Mouse (Mus musculus) heart, embryonic 15.5 days (tissue): ENCODE measurements around the gene Gpr85. TPM values are rescaled to one million over a fixed set of nuclear protein-coding genes. Genes with fewer than 3 reads are reported as not detected.

Source experiments
- ATAC-seq: fragments of 200-750 bp; cut with Nextera tagmentation; replicated peaks from 2 replicates; pipeline ENCODE4 v1.8.0; 2017; ENCODE audit warnings: low read depth, moderate TSS enrichment; ENCODE audit not compliant: insufficient number of reproducible peaks, insufficient read depth, low FRiP score
- H3K27ac ChIP-seq: fragments of 300-500 bp; sonication (generic); 2 replicates; pipeline ENCODE4 v1.5.1; 2015; ENCODE audit warnings: mild to moderate bottlenecking, inconsistent platforms
- H3K27me3 ChIP-seq: fragments of 300-500 bp; sonication (generic); 2 replicates; pipeline ENCODE4 v1.6.1; 2015; ENCODE audit warnings: inconsistent platforms
- H3K36me3 ChIP-seq: fragments of 300-500 bp; sonication (generic); 2 replicates; pipeline ENCODE4 v1.6.1; 2015; ENCODE audit warnings: mild to moderate bottlenecking, inconsistent platforms
- H3K4me1 ChIP-seq: fragments of 300-500 bp; sonication (generic); replicated peaks from 2 replicates; pipeline ENCODE4 v1.6.1; 2015; ENCODE audit warnings: inconsistent platforms
- H3K4me2 ChIP-seq: fragments of 300-500 bp; sonication (generic); 2 replicates; pipeline ENCODE4 v1.6.1; 2015; ENCODE audit warnings: inconsistent platforms, mild to moderate bottlenecking, moderate library complexity
- H3K4me3 ChIP-seq: fragments of 300-500 bp; sonication (generic); 2 replicates; pipeline ENCODE4 v1.5.1; 2015; ENCODE audit warnings: mild to moderate bottlenecking, inconsistent platforms
- H3K9ac ChIP-seq: fragments of 300-500 bp; sonication (generic); 2 replicates; pipeline ENCODE4 v1.6.1; 2015; ENCODE audit warnings: mild to moderate bottlenecking, inconsistent platforms
- H3K9me3 ChIP-seq: fragments of 300-500 bp; sonication (generic); replicated peaks from 2 replicates; pipeline ENCODE4 v1.6.1; 2016; ENCODE audit warnings: inconsistent platforms
- WGBS: fragments of 180-500 bp; shearing (Covaris S2); methylation state at CpG from one replicate; pipeline ENCODE4 v1.1.7; 2015; ENCODE audit warnings: mixed read lengths; 5-methylcytosine and 5-hydroxymethylcytosine counted together
- polyA plus RNA-seq: library from polyadenylated mRNA; unstranded; fragments of >200 nt; fragmentation: Nextera tagmentation; extraction: Ambion mirVana; gene quantifications from 2 replicates; pipeline ENCODE4 v1.2.1, GENCODE M21; 2015

Gene Gpr85
- polyA plus RNA-seq: 3.1 and 3.9 TPM in 2 replicates

DNA sequence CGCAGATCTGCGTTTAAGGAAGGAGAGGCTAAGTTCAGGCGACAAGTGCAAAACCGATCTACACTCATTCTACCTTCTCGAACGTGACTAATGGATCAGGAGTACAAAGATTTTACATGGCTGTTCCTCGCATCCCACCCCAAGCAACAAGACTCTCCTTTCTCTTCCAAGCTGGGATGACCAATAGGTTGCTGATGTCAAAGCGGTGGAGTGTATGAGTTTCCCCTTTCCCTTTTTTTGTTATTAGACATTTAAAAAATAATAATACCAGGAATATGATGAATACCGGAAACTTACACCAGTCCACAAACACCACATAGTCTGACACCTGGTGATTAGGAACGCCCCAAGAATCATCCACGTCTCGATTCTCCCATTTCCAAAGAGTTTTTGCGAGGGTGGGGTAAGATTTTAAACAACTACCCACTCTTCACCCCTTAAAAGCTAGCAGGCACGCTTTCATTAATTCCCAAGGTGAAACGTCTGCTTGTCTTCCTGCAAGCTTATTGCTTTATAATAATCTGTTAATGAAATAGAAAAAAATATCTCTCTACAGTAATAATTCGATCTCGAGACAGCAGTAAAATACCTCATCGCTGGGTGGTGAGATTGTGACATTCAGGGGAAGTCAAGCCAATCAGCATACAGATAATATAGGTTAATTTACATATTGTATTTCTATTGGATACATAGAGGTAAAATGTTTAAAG, at the start of gene Gpr85:
Gene Gpr85 (minus strand): TSS at position 598 of the 710 bp plus-strand sequence.
- WGBS: 41% methylated on average over 18 of the region's 18 CpGs
- no peak for ATAC-seq
- Histone ChIP-seq H3K4me2 (peak within 1 kb of the TSS; percentile 97), H3K27me3 (no peaks in the 10 kb centered on the region), H3K27ac (peak within 1 kb of the TSS; percentile 87), H3K9me3 (no peaks in the 10 kb centered on the region), H3K36me3 (no peaks in the 10 kb centered on the region), H3K4me1 (peaks cover 3% of the 10 kb centered on the region; the same call in 1 of the 2 replicates), H3K9ac (peak within 1 kb of the TSS; percentile 75), H3K4me3 (peak within 1 kb of the TSS; percentile 80)

DNA sequence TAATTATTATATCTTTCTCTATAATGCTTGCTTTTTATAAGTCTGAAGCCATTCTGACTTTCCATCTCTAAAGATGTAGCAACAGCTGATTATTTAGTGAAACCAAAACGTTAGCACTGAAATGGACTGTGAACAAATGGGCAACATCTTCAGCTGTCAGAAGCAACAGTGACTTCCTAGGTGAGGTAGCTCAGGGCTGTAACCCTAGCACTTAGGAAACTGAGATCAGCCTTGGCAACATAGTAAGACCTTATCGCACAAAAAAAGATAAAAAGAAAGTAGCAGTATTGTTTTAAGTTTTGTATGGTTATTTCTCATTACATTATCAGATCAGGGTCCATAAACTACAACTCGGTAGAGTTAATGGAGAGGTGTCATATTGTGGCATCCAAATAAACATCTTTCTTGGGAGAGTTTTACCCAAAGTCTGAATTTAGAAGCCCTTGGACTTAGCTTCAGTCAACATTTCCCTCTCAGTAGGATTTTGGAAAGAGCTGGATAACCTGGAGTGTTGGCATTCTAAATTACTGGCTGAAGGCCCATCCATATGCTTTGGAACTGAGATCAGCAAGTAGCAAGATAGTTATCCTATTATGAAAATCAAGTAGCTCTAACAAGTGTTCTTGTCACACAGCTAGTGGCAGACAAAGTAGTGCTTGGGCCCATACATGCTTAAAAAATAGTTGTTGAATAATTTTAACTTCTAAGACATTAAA, 45.3 kb upstream of the Gpr85 start:
- Histone ChIP-seq H3K4me3 (no peak overlapping the region), H3K27ac (no peak overlapping the region), H3K36me3 (no peaks in the 10 kb centered on the region), H3K9me3 (no peaks in the 10 kb centered on the region), H3K9ac (no peak overlapping the region), H3K4me1 (no peaks in the 10 kb centered on the region), H3K4me2 (no peak overlapping the region), H3K27me3 (no peaks in the 10 kb centered on the region)
- 77% methylated on average over 3 of the region's 3 CpGs for WGBS
- no peak for ATAC-seq

DNA sequence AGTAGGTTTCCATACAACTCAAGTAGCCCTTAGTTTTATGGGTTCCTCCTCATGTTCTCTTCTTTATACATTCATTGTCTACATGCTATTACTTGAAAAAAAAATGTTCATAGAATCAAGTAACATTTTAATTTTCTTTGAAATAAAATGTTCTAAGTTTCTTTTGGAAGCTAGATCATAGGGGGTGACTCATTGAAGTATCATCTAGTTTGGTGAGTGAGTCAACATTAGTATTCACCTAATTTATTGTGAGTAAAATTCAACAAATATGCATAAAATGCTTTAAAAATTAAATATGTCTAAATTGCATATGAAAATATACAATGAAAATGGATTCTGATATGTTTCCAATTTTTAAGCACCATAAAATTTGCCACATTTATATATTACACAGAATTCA, 43.2 kb upstream of the Gpr85 start:
- Histone ChIP-seq H3K9me3 (no peaks in the 10 kb centered on the region), H3K27ac (no peak overlapping the region), H3K4me1 (no peaks in the 10 kb centered on the region), H3K4me3 (no peak overlapping the region), H3K4me2 (no peak overlapping the region), H3K36me3 (no peaks in the 10 kb centered on the region), H3K9ac (no peak overlapping the region), H3K27me3 (no peaks in the 10 kb centered on the region)
- ATAC-seq: no peak

DNA sequence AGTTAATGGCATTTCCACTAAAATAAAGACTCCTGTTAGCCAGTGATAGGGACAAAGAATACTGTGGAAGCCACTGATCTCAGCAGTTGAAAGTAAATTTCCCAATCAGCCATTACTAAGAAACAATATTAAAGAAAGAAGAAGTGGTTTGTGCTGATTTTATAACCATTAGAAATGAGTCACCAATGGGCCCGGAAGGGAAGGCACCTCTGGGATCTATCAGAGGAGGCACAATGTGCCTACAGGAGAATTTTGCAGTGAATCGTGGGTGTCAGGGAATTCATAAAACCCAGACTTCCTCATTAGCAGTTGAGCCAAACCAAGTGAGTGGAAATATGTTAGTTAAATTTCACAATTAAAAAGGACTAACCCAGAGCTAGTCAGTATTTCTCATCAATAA, 34.2 kb upstream of the Gpr85 start:
- Histone ChIP-seq H3K4me3 (no peak overlapping the region), H3K9ac (no peak overlapping the region), H3K4me1 (peaks cover 10% of the 10 kb centered on the region), H3K36me3 (no peaks in the 10 kb centered on the region), H3K4me2 (no peak overlapping the region), H3K27me3 (no peaks in the 10 kb centered on the region), H3K9me3 (no peaks in the 10 kb centered on the region), H3K27ac (no peak overlapping the region)
- 90% methylated on average over 2 of the region's 2 CpGs for WGBS
- no peak for ATAC-seq

DNA sequence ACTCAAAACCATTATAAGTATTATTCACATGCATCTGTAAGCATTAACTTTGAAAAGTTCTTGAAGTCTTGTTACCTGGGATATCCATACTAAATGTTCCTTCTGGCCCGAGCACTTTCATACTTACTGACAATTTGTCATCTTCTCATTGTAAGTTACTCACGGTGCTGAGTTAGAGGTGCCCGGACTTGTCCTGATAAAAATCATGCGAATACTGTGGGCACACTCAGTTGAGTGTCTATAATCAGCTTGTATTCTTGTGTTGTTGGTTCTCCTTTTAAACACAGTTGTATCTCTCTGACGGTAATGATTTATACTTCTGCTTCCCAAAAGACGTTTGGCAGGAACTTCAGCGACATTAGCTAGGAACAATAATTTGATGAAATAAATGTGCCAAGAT, 32.3 kb upstream of the Gpr85 start:
- H3K9ac ChIP-seq: peak overlapping the region; percentile 76; the same call in 1 of the 2 replicates
- peak overlapping the region; percentile 75 for H3K4me3 ChIP-seq
- H3K27ac ChIP-seq: no peak overlapping the region
- no peaks in the 10 kb centered on the region; the same call in 1 of the 2 replicates for H3K36me3 ChIP-seq
- no peaks in the 10 kb centered on the region for H3K9me3 ChIP-seq
- H3K4me2 ChIP-seq: peak overlapping the region; percentile 58
- 49% methylated on average over 7 of the region's 7 CpGs for WGBS
- no peaks in the 10 kb centered on the region for H3K27me3 ChIP-seq
- H3K4me1 ChIP-seq: peaks cover 10% of the 10 kb centered on the region
- no peak for ATAC-seq

DNA sequence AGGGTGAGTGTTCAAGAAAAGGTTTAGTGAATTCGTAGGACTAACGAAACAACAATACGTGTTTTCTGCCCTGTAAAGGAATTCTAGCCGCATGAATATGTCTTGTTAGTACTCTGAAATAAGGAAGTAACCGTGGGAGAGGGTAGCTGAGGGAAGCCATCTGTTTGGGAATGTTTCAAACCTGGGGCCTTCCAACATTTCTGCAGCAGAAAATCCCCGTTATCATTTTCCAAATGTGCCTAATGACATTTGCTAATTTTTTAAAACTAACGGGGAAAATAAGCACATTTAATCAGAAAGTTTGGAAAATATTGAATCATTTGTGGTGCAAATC, 31.9 kb upstream of the Gpr85 start:
- Histone ChIP-seq H3K36me3 (no peaks in the 10 kb centered on the region; the same call in 1 of the 2 replicates), H3K4me3 (peak overlapping the region; percentile 75), H3K9ac (peak overlapping the region; percentile 76), H3K27me3 (no peaks in the 10 kb centered on the region), H3K9me3 (no peaks in the 10 kb centered on the region), H3K4me2 (peak overlapping the region; percentile 58), H3K27ac (peak overlapping the region; percentile 90), H3K4me1 (peaks cover 10% of the 10 kb centered on the region)
- under 1% methylated on average over 7 of the region's 7 CpGs for WGBS
- ATAC-seq: peak; percentile 68

DNA sequence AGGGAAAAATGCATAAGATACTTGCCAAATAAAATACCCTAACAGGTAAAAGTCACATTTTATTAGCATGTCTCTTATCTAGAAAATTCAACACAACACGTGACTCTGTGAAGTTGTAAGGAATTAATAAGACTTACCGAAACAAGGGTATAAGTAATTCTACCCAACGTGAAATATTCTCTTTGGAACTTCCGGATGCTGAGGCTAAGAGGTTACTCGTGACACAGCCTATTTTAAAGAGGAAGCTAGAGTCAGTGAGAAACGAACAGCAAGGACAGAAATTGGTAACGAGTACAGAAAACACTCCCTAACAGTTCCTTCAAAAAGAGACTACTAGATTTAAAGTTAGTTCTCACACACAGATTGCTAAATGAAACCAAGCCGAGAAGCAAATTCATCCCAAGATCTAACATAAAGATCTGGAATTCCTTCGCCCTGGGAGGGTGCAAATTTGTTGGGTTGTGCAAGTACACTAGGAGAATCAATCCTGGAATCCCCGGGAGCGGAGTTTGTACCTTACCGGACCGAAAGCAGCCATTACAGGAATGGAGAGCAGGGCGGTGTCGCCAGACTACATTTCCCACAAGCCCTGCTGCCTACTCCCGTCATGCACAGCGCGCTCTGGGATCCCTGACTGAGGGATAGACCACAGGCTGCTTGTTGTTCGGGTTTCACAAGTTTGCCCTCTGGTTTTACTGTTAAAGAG, 31.3 kb upstream of the Gpr85 start, which contains the start of gene 2610001J05Rik:
Gene 2610001J05Rik (minus strand): TSS at position 600 of the 706 bp plus-strand sequence.
- Histone ChIP-seq H3K27ac (peak within 1 kb of the TSS; percentile 90), H3K9me3 (no peaks in the 10 kb centered on the region), H3K9ac (peak within 1 kb of the TSS; percentile 76), H3K4me2 (peak within 1 kb of the TSS; percentile 58), H3K27me3 (no peaks in the 10 kb centered on the region), H3K4me1 (peaks cover 10% of the 10 kb centered on the region), H3K4me3 (peak within 1 kb of the TSS; percentile 75), H3K36me3 (no peaks in the 10 kb centered on the region; the same call in 1 of the 2 replicates)
- under 1% methylated on average over 19 of the region's 19 CpGs for WGBS
- peak; percentile 100 for ATAC-seq

DNA sequence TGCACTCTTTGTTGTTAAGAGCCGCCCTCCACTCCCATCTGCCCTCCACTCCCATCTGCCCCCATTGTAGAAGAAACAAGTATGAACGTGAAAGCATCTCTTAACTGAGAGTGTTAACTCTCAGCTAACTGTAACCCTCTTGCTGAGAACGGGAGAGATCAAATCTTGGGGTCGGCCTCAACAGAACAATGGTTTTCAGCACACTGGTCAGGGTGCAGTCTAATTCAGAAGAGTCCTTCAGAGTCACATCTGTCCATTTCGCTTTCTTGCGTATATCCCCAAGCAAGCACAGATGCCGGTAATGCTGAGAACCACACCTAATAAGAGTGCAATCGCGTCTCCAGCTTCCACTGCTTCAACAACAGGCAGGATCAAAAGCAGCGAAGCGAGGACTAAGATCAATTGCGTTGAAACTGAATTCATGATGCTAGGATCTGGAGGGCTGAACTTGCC, 30.6 kb upstream of the Gpr85 start:
- 45% methylated on average over 12 of the region's 12 CpGs for WGBS
- peak overlapping the region; percentile 58 for H3K4me2 ChIP-seq
- H3K27me3 ChIP-seq: no peaks in the 10 kb centered on the region
- H3K4me3 ChIP-seq: peak overlapping the region; percentile 33
- H3K9me3 ChIP-seq: no peaks in the 10 kb centered on the region
- peak overlapping the region; percentile 11; the same call in 1 of the 2 replicates for H3K9ac ChIP-seq
- no peak for ATAC-seq
- peaks cover 10% of the 10 kb centered on the region for H3K4me1 ChIP-seq
- 0 out of 2 replicates have a peak overlapping the region, but pooled peaks have one; percentile 0 for H3K27ac ChIP-seq
- H3K36me3 ChIP-seq: no peaks in the 10 kb centered on the region; the same call in 1 of the 2 replicates

DNA sequence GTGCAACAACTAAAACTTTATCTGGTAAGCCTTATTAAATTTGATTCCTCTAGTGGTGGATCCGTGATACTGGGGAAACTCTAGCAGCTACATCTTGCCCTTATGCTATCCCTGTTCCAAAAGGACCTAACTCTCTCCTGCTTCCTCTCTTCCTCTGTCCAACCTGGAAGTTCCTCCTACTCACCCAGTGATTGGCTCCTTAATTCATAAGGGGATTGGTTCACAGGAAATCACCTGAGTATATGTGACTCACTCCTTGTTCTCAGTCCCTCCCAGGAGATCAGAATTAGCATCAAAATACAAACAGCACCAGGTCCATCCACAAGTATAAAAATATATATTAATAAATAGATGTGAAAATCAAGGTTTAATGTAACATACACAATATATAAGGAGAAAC, 20.9 kb upstream of the Gpr85 start:
- H3K36me3 ChIP-seq: no peaks in the 10 kb centered on the region
- ATAC-seq: no peak
- H3K9me3 ChIP-seq: no peaks in the 10 kb centered on the region
- no peak overlapping the region for H3K27ac ChIP-seq
- peaks cover 6% of the 10 kb centered on the region; the same call in 1 of the 2 replicates for H3K4me1 ChIP-seq
- H3K4me3 ChIP-seq: no peak overlapping the region
- no peak overlapping the region for H3K4me2 ChIP-seq
- H3K27me3 ChIP-seq: no peaks in the 10 kb centered on the region
- WGBS: 50% methylated on average over 1 of the region's 1 CpGs
- H3K9ac ChIP-seq: no peak overlapping the region

DNA sequence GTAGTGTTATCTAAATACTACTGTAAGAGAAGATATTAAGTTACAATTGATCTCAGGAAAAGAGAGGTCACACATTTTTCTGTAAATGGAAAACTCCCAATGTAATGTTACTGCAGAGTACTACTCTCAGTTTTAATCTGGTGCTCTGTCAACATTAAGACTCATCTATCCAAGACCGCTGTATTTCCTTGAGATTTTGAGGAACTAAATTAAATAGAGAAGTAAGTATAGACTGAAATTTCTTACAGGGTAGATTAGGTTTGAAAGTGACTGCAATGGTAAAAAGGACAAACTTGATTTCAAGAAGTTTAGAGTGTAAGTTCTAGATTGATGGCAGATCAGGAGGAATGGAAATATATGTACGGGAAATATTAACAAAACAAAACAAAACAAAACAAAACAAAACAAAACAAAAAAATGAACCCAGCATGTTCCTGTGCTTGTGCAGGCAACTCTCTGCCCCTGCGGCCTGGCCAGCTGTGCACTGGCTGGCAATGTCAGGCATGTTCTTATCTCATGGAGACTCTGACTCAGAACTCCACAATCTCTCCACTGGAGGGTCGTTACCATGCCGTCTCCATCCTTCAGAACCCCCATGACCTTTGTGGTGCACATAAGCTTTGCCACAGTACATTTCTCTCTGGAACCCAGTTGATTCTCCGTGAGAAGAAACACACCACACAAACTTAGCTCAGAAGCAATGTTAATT, 20.3 kb upstream of the Gpr85 start:
- ATAC-seq: 0 out of 2 replicates have a peak, but pooled peaks have one; percentile 47
- H3K4me2 ChIP-seq: no peak overlapping the region
- H3K9me3 ChIP-seq: no peaks in the 10 kb centered on the region
- WGBS: 43% methylated on average over 6 of the region's 6 CpGs
- no peak overlapping the region for H3K27ac ChIP-seq
- peaks cover 6% of the 10 kb centered on the region; the same call in 1 of the 2 replicates for H3K4me1 ChIP-seq
- H3K9ac ChIP-seq: no peak overlapping the region
- H3K36me3 ChIP-seq: no peaks in the 10 kb centered on the region
- no peaks in the 10 kb centered on the region for H3K27me3 ChIP-seq
- H3K4me3 ChIP-seq: no peak overlapping the region
